Mouse (Mus musculus): ENCODE measurements around the gene Tspan1.

Tspan1 gene

GRCm38 (mm10) chr4:116127956-116128355 lies 39.4 kb downstream of the Tspan1 start:
- DNase-seq (ENCODE audit: low read depth, low spot score) = no peak

GRCm38 (mm10) chr4:116125803-116126386 lies 41.5 kb downstream of the Tspan1 start:
- no peak for DNase-seq (ENCODE audit: low read depth, low spot score)

GRCm38 (mm10) chr4:116123602-116124519 lies 43.5 kb downstream of the Tspan1 start, which contains the start of the genes Rad54l and Pomgnt1:
Rad54l (minus strand) TSS chr4:116123690.
Pomgnt1 (plus strand) TSS chr4:116123840.
- DNase-seq (ENCODE audit: low read depth, low spot score) = peak; percentile 96

GRCm38 (mm10) chr4:116122762-116123161 lies 44.6 kb downstream of the Tspan1 start:
- DNase-seq (ENCODE audit: low read depth, low spot score) = no peak

Measured in mesoderm, embryonic 11.5 days (tissue).